Mouse (Mus musculus) midbrain, embryonic 12.5 days (tissue): Measurements from ENCODE around the gene Acbd3. TPM values are rescaled to one million over a fixed set of nuclear protein-coding genes. Genes with fewer than 3 reads are reported as not detected.
A peak's percentile ranks its signal among the peaks of the same experiment; 100 is the strongest.

Experiments
- ATAC-seq: fragments of 200-750 bp; cut with Nextera tagmentation; 2 replicates; pipeline ENCODE4 v1.8.0; 2017; ENCODE audit warnings: low read depth, moderate TSS enrichment, moderate library complexity; ENCODE audit not compliant: low FRiP score
- H3K27ac ChIP-seq: fragments of 300-500 bp; sonication (generic); replicated peaks from 2 replicates; pipeline ENCODE4 v1.5.1; 2016; ENCODE audit warnings: mild to moderate bottlenecking
- H3K27me3 ChIP-seq: fragments of 300-500 bp; sonication (generic); 2 replicates; pipeline ENCODE4 v1.6.1; 2016; ENCODE audit warnings: mild to moderate bottlenecking
- H3K36me3 ChIP-seq: fragments of 300-500 bp; sonication (generic); 2 replicates; pipeline ENCODE4 v1.6.1; 2016
- H3K4me1 ChIP-seq: fragments of 300-500 bp; sonication (generic); 2 replicates; pipeline ENCODE4 v1.6.1; 2016
- H3K4me2 ChIP-seq: fragments of 300-500 bp; sonication (generic); replicated peaks from 2 replicates; pipeline ENCODE4 v1.6.1; 2016; ENCODE audit warnings: mild to moderate bottlenecking, moderate library complexity
- H3K4me3 ChIP-seq: fragments of 300-500 bp; sonication (generic); 2 replicates; pipeline ENCODE4 v1.5.1; 2016; ENCODE audit warnings: mild to moderate bottlenecking
- H3K9ac ChIP-seq: fragments of 300-500 bp; sonication (generic); replicated peaks from 2 replicates; pipeline ENCODE4 v1.6.1; 2016; ENCODE audit warnings: mild to moderate bottlenecking, moderate library complexity
- H3K9me3 ChIP-seq: fragments of 300-500 bp; sonication (generic); 2 replicates; pipeline ENCODE4 v1.6.1; 2016; ENCODE audit warnings: mild to moderate bottlenecking
- WGBS: fragments of 180-500 bp; shearing (Covaris S2); methylation state at CpG from one replicate; pipeline ENCODE4 v1.1.7; 2016; 5-methylcytosine and 5-hydroxymethylcytosine counted together
- polyA plus RNA-seq: library from polyadenylated mRNA; unstranded; fragments of >200 nt; fragmentation: Nextera tagmentation; extraction: Ambion mirVana; gene quantifications from 2 replicates; pipeline ENCODE4 v1.2.1, GENCODE M21; 2016

Acbd3 gene
- polyA plus RNA-seq, 1 experiment from 2014 or later = 27.4 TPM

- H3K4me1 ChIP-seq = peaks cover 17% of the 10 kb centered on the region
- H3K27ac ChIP-seq = no peak overlapping the region
- H3K36me3 ChIP-seq = no peaks in the 10 kb centered on the region
- no peak for ATAC-seq
- H3K27me3 ChIP-seq = no peaks in the 10 kb centered on the region
- no peak overlapping the region for H3K4me3 ChIP-seq
- no peak overlapping the region for H3K9ac ChIP-seq
- 65% methylated on average over 1 of the region's 1 CpGs for WGBS
- no peaks in the 10 kb centered on the region for H3K9me3 ChIP-seq
- no peak overlapping the region for H3K4me2 ChIP-seq
Observed at GRCm38 (mm10) chr1:180722608-180723007, 3.2 kb upstream of the Acbd3 start.

DNA sequence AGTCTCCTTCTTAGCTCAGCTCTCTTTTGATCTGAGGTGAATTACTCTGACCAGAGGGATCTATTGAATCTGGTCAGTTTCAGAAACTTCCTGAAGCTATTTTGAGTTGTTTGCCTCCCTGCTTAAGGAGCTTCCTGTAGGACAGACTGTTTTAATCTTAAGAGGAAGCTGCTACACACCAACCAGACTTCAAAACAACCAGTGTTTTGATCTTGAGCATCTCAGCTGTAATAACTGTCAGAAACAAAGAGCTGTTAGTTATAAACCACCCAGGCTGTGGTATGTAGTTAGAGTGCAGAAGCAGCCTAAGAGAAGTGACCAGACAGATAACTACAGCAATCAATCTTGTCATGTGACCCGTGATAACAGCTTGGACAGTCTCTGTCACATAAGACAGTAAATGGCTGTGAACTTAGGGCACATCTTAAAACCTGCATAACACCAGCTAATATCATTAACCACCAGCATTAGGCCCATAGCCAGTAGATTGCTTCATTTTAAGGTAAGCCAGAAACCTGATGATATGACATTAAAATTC lies 2.1 kb upstream of the Acbd3 start:
- Histone ChIP-seq H3K36me3 (no peaks in the 10 kb centered on the region), H3K4me1 (peaks cover 26% of the 10 kb centered on the region), H3K27me3 (no peaks in the 10 kb centered on the region), H3K27ac (no peak overlapping the region), H3K9ac (no peak overlapping the region), H3K9me3 (no peaks in the 10 kb centered on the region), H3K4me3 (no peak overlapping the region), H3K4me2 (no peak overlapping the region)
- ATAC-seq = no peak
- WGBS = 83% methylated on average over 1 of the region's 1 CpGs

GRCm38 (mm10) chr1:180726183-180726582 lies 340 bp downstream of the Acbd3 start:
- peak overlapping the region; percentile 96 for H3K9ac ChIP-seq
- H3K4me1 ChIP-seq = peaks cover 30% of the 10 kb centered on the region
- peak overlapping the region; percentile 86 for H3K4me2 ChIP-seq
- H3K36me3 ChIP-seq = no peaks in the 10 kb centered on the region
- H3K27me3 ChIP-seq = no peaks in the 10 kb centered on the region
- H3K4me3 ChIP-seq = peak overlapping the region; percentile 97
- ATAC-seq = no peak; the same call in 1 of the 2 replicates
- under 1% methylated on average over 40 of the region's 42 CpGs for WGBS
- H3K9me3 ChIP-seq = no peaks in the 10 kb centered on the region
- peak overlapping the region; percentile 88 for H3K27ac ChIP-seq

GRCm38 (mm10) chr1:180729231-180729630 lies 3.4 kb downstream of the Acbd3 start:
- Histone ChIP-seq H3K4me3 (no peak overlapping the region), H3K4me2 (no peak overlapping the region), H3K9ac (no peak overlapping the region), H3K9me3 (no peaks in the 10 kb centered on the region), H3K27ac (no peak overlapping the region), H3K4me1 (peaks cover 30% of the 10 kb centered on the region), H3K27me3 (no peaks in the 10 kb centered on the region), H3K36me3 (peaks cover 4% of the 10 kb centered on the region; the same call in 1 of the 2 replicates)
- ATAC-seq = no peak
- WGBS = 98% methylated on average over 3 of the region's 3 CpGs

GRCm38 (mm10) chr1:180747827-180748226 lies 22.0 kb downstream of the Acbd3 start:
- Histone ChIP-seq H3K27ac (no peak overlapping the region), H3K4me3 (no peak overlapping the region), H3K36me3 (peaks cover 67% of the 10 kb centered on the region), H3K4me1 (no peaks in the 10 kb centered on the region), H3K9ac (no peak overlapping the region), H3K9me3 (no peaks in the 10 kb centered on the region), H3K27me3 (no peaks in the 10 kb centered on the region), H3K4me2 (no peak overlapping the region)
- no peak for ATAC-seq

- ATAC-seq = no peak
Observed at GRCm38 (mm10) chr1:180752115-180752514, 26.3 kb downstream of the Acbd3 start.

DNA sequence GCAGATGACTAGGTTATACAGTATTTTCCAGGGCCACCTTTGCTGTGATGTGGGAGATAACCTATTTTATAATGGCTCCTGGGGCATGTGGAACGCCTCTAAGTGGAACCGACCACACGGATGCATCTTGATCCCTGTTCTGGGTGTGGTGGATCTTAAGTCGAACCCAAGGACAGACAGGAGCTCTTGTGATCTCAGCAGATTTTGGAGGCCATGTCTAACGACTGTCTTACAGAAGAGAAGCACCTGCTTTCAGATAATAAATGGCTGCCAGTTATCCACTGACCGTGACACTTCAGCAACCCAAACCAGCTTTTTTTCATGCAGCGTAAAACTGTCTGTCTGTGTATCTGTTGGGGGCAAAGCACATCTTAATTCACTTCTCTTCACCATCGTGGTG lies 28.5 kb downstream of the Acbd3 start:
- WGBS = 92% methylated on average over 8 of the region's 8 CpGs
- Histone ChIP-seq H3K9ac (no peak overlapping the region), H3K36me3 (peaks cover 35% of the 10 kb centered on the region), H3K27me3 (no peaks in the 10 kb centered on the region), H3K4me3 (no peak overlapping the region), H3K27ac (no peak overlapping the region), H3K9me3 (no peaks in the 10 kb centered on the region), H3K4me1 (no peaks in the 10 kb centered on the region), H3K4me2 (no peak overlapping the region)
- ATAC-seq = no peak

More at GRCm38 (mm10) chr1:180752115-180752514, 26.3 kb downstream of the Acbd3 start:
- Histone ChIP-seq H3K9me3 (no peaks in the 10 kb centered on the region), H3K27me3 (no peaks in the 10 kb centered on the region), H3K4me2 (no peak overlapping the region), H3K27ac (no peak overlapping the region), H3K9ac (no peak overlapping the region), H3K36me3 (peaks cover 53% of the 10 kb centered on the region), H3K4me3 (no peak overlapping the region), H3K4me1 (no peaks in the 10 kb centered on the region)
- WGBS = 93% methylated on average over 11 of the region's 11 CpGs

DNA sequence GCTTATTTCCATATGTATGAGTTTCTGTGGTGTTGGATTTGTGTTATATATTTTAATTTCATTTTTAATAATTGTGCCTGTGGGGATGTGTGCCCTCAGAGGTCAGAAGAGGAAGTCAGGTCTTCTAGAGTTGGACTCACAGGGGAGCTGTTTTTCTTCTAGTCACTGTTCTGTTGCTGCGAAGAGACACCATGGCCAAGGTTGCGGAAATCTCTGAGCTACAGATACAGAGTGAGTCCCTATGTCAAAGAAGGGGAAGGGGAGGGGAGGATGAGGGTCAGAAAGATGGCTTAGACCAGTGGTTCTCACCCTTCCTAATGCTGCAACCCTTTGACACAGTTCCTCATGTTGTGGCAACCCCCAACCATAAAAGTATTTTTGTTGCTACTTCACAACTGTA lies 30.9 kb downstream of the Acbd3 start:
- ATAC-seq = no peak
- 91% methylated on average over 2 of the region's 2 CpGs for WGBS
- H3K9ac ChIP-seq = no peak overlapping the region
- H3K4me3 ChIP-seq = no peak overlapping the region
- H3K27me3 ChIP-seq = no peaks in the 10 kb centered on the region
- no peak overlapping the region for H3K4me2 ChIP-seq
- H3K9me3 ChIP-seq = no peaks in the 10 kb centered on the region
- H3K4me1 ChIP-seq = no peaks in the 10 kb centered on the region
- H3K27ac ChIP-seq = no peak overlapping the region
- H3K36me3 ChIP-seq = peaks cover 31% of the 10 kb centered on the region

- 93% methylated on average over 3 of the region's 3 CpGs for WGBS
- Histone ChIP-seq H3K27me3 (no peaks in the 10 kb centered on the region), H3K4me2 (no peak overlapping the region), H3K4me1 (no peaks in the 10 kb centered on the region), H3K9me3 (no peaks in the 10 kb centered on the region), H3K4me3 (no peak overlapping the region), H3K9ac (no peak overlapping the region), H3K36me3 (peaks cover 24% of the 10 kb centered on the region), H3K27ac (no peak overlapping the region)
- no peak for ATAC-seq
Observed at GRCm38 (mm10) chr1:180757252-180757955, 31.6 kb downstream of the Acbd3 start.

DNA sequence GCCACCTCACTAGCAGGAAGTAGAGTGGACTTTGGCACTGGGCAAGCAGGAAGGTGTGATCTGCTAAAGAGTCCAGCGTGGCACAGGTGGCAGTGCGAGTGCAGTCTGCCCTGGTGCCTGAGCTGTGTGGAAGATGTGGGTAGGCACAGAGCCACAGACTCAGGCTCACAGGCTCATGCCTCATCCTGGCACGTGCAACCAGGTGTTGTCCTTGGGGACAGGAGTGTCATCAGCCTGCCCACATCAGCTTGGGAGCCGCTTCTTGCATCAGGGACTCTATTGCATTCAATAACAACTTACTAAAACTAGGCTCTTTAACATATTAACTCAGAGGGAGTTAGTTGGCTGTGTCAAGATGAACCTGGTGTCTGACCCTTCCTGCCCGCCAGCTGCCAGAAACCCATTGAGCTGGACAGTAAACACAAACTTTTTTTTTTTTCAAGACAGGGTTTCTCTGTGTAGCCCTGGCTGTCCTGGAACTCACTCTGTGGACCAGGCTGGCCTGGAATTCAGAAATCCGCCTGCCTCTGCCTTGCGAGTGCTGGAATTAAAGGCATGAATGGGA lies 32.2 kb downstream of the Acbd3 start:
- ATAC-seq = no peak
- H3K4me2 ChIP-seq = no peak overlapping the region
- no peak overlapping the region for H3K4me3 ChIP-seq
- 92% methylated on average over 7 of the region's 7 CpGs for WGBS
- no peaks in the 10 kb centered on the region for H3K9me3 ChIP-seq
- H3K36me3 ChIP-seq = peaks cover 17% of the 10 kb centered on the region
- no peaks in the 10 kb centered on the region; the same call in 1 of the 2 replicates for H3K4me1 ChIP-seq
- H3K27ac ChIP-seq = no peak overlapping the region
- H3K27me3 ChIP-seq = no peaks in the 10 kb centered on the region
- no peak overlapping the region for H3K9ac ChIP-seq

DNA sequence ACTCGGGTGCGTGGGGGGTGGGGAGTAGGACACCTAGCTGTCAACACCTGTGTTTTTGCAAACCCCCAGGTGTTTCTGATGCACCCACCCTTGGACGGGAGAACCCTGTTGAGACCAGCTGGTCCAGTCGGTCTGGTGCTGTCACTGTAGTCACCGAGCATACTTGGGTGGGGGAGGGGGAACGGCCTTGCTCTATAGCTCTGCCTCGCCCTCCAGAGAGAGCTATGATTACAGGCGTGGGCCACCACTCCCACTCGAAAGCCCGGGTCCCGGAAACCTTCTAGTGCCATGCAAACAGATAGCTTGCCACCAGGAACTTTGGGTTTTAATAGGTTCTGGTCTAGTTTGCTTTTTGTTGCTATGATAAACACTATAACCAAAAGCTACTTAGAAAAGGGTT lies 36.3 kb downstream of the Acbd3 start:
- H3K4me1 ChIP-seq = peaks cover 7% of the 10 kb centered on the region
- no peaks in the 10 kb centered on the region for H3K27me3 ChIP-seq
- H3K36me3 ChIP-seq = no peaks in the 10 kb centered on the region
- ATAC-seq = no peak
- no peak overlapping the region for H3K4me2 ChIP-seq
- 90% methylated on average over 11 of the region's 11 CpGs for WGBS
- no peak overlapping the region for H3K27ac ChIP-seq
- H3K9ac ChIP-seq = no peak overlapping the region
- no peak overlapping the region for H3K4me3 ChIP-seq
- H3K9me3 ChIP-seq = no peaks in the 10 kb centered on the region

DNA sequence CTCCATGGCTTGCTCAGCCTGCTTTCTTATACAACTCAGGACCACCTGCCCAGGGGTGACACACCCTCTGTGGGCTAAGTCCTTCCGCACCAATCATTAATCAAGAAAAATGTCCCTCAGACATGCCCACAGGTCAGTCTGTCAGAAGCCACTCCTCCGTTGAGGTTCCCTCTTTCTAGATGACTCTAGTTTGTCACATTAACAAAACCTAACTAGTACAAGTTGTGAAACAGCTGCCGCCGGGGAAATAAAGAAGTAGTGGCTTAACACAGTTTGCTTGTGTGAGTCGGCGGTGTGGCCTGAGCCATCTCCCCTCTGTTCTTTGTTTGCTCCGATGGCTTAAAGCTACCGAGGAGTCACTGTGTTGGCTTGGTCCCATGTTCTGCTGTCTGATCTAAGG lies 36.8 kb downstream of the Acbd3 start:
- WGBS = 83% methylated on average over 8 of the region's 8 CpGs
- Histone ChIP-seq H3K4me1 (peaks cover 10% of the 10 kb centered on the region), H3K36me3 (no peaks in the 10 kb centered on the region), H3K27ac (no peak overlapping the region), H3K4me3 (no peak overlapping the region), H3K4me2 (peak overlapping the region; percentile 63; the same call in 1 of the 2 replicates), H3K9me3 (no peaks in the 10 kb centered on the region), H3K27me3 (no peaks in the 10 kb centered on the region), H3K9ac (no peak overlapping the region; the same call in 1 of the 2 replicates)
- ATAC-seq = no peak
